Mouse (Mus musculus): ENCODE results near the gene Col5a1. TPM values are rescaled to one million over a fixed set of nuclear protein-coding genes. Genes with fewer than 3 reads are reported as not detected.

The Col5a1 gene
- total RNA-seq, 2 experiments from 2014 or later = 101 to 110 TPM

GRCm38 (mm10) chr2:27919309-27919850, 33.2 kb downstream of the Col5a1 start:
- no peak for DNase-seq

- no peak for DNase-seq
Observed at GRCm38 (mm10) chr2:27922053-27922452, 35.8 kb downstream of the Col5a1 start.

GRCm38 (mm10) chr2:27923718-27924117, 37.5 kb downstream of the Col5a1 start:
- DNase-seq = no peak

- DNase-seq = no peak
Observed at GRCm38 (mm10) chr2:27924463-27924862, 38.2 kb downstream of the Col5a1 start.

- DNase-seq = peak; percentile 78
Observed at GRCm38 (mm10) chr2:27926478-27927165, 40.4 kb downstream of the Col5a1 start.

- DNase-seq = no peak
Observed at GRCm38 (mm10) chr2:27930471-27931015, 44.3 kb downstream of the Col5a1 start.

GRCm38 (mm10) chr2:27931130-27931529, 44.9 kb downstream of the Col5a1 start:
- no peak for DNase-seq

- DNase-seq = no peak
Observed at GRCm38 (mm10) chr2:27931971-27932370, 45.7 kb downstream of the Col5a1 start.

- peak; percentile 62 for DNase-seq
Observed at GRCm38 (mm10) chr2:27934269-27934668, 48.0 kb downstream of the Col5a1 start.

- no peak for DNase-seq
Observed at GRCm38 (mm10) chr2:27934831-27935230, 48.6 kb downstream of the Col5a1 start.

- DNase-seq = peak; percentile 53
Observed at GRCm38 (mm10) chr2:27935441-27935840, 49.2 kb downstream of the Col5a1 start.

GRCm38 (mm10) chr2:27936607-27937191, 50.5 kb downstream of the Col5a1 start:
- DNase-seq = peak; percentile 86

- no peak for DNase-seq
Observed at GRCm38 (mm10) chr2:27939433-27939832, 53.2 kb downstream of the Col5a1 start.

- no peak for DNase-seq
Observed at GRCm38 (mm10) chr2:27940144-27940543, 53.9 kb downstream of the Col5a1 start.

GRCm38 (mm10) chr2:27947252-27947651, 61.0 kb downstream of the Col5a1 start:
- DNase-seq = no peak

- DNase-seq = no peak
Observed at GRCm38 (mm10) chr2:27947917-27948316, 61.7 kb downstream of the Col5a1 start.

- peak; percentile 89 for DNase-seq
Observed at GRCm38 (mm10) chr2:27953866-27954265, 67.6 kb downstream of the Col5a1 start.

- no peak for DNase-seq
Observed at GRCm38 (mm10) chr2:27954924-27955323, 68.7 kb downstream of the Col5a1 start.

GRCm38 (mm10) chr2:27956751-27957150, 70.5 kb downstream of the Col5a1 start:
- no peak for DNase-seq

- DNase-seq = peak; percentile 77
Observed at GRCm38 (mm10) chr2:27957184-27957583, 71.0 kb downstream of the Col5a1 start.

GRCm38 (mm10) chr2:27959275-27959674, 73.0 kb downstream of the Col5a1 start:
- DNase-seq = no peak

- no peak for DNase-seq
Observed at GRCm38 (mm10) chr2:27961190-27961589, 75.0 kb downstream of the Col5a1 start.

GRCm38 (mm10) chr2:27962406-27962805, 76.2 kb downstream of the Col5a1 start:
- no peak for DNase-seq
